Mouse (Mus musculus): ENCODE results near the gene Stip1.

- no peak for TF ChIP-seq EP300 (IDR thresholded peaks at IDR 0.05; ENCODE audit: low read depth)
- TF ChIP-seq CTCF (IDR thresholded peaks at IDR 0.05; ENCODE audit: low read depth): peak; percentile 93
Measured at GRCm38 (mm10) chr19:7020224-7020641, 19.5 kb downstream of the Stip1 start.
